Mouse (Mus musculus) cerebellum, adult 2 months (tissue): ENCODE measurements around the gene Pzp. TPM values are rescaled to one million over a fixed set of nuclear protein-coding genes. Genes with fewer than 3 reads are reported as not detected.

Experiments used
- DNase-seq, 2 experiments: peaks; one replicate each; pipeline ENCODE4 v3.0.0; 2021
- H3K27ac ChIP-seq: fragments of 200-500 bp; 2 replicates; pipeline ENCODE4 v1.5.1; 2012; ENCODE audit warnings: low read length, control low read depth, inconsistent platforms; ENCODE audit not compliant: insufficient read depth
- H3K27me3 ChIP-seq: fragments of 200-500 bp; 2 replicates; pipeline ENCODE4 v1.6.1; 2012; ENCODE audit warnings: inconsistent platforms, mild to moderate bottlenecking, low read length, moderate library complexity; ENCODE audit not compliant: control insufficient read depth, insufficient read depth
- H3K4me1 ChIP-seq: fragments of 200-500 bp; 2 replicates; pipeline ENCODE4 v1.6.1; 2011; ENCODE audit warnings: low read length; ENCODE audit not compliant: control insufficient read depth, insufficient read depth
- H3K4me3 ChIP-seq: fragments of 200-500 bp; replicated peaks from 2 replicates; pipeline ENCODE3; 2011; ENCODE audit warnings: mild to moderate bottlenecking, low read depth, low read length, control low read depth; ENCODE audit not compliant: insufficient read depth
- CTCF ChIP-seq: fragments of 200-500 bp; IDR thresholded peaks from 2 replicates; pipeline ENCODE4 v1.5.1; 2011; ENCODE audit warnings: low read depth, mild to moderate bottlenecking, control low read depth, low read length, moderate library complexity, borderline replicate concordance; ENCODE audit not compliant: insufficient read depth
- POLR2A ChIP-seq: fragments of 200-500 bp; IDR thresholded peaks from 2 replicates; pipeline ENCODE4 v1.6.1; 2011; ENCODE audit warnings: low read length, control low read depth, borderline replicate concordance; ENCODE audit not compliant: insufficient read depth
- WGBS: fragments of 180-500 bp; shearing (Covaris S2); methylation state at CpG from one replicate; pipeline ENCODE4 v1.1.7; 2018; 5-methylcytosine and 5-hydroxymethylcytosine counted together
- polyA plus RNA-seq: library from polyadenylated mRNA; depleted of rRNA; stranded (reverse); fragments of >200 nt; gene quantifications from 2 replicates; pipeline ENCODE4 v1.2.3, GENCODE M21; 2012

Pzp gene
- polyA plus RNA-seq, 1 experiment: not detected

DNA sequence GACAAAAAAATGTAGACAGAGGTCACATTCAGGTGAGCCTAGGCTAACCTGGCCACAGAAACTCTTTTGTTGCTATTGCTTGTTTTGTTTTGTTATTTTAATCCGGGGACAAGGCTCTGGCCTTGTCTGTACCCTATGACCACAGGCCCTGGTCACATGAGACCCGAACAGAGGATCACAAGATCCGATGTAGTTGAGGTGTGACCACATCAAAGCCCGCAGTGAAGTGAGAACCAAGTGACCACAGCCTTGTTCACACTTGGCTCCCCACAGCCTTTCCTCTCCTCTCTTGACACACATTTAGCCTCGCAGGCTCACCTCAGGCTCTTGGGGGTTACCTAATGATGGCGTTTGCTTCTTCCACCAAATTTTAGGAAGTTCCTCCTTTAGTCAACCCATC lies 52.4 kb downstream of the Pzp start:
- no peaks in the 10 kb centered on the region for H3K4me1 ChIP-seq
- H3K27ac ChIP-seq: no peak overlapping the region
- WGBS: 95% methylated on average over 6 of the region's 6 CpGs
- DNase-seq: no peak
- no peak overlapping the region for H3K4me3 ChIP-seq
- H3K27me3 ChIP-seq: no peaks in the 10 kb centered on the region
- TF ChIP-seq POLR2A (no peak), CTCF (no peak)

DNA sequence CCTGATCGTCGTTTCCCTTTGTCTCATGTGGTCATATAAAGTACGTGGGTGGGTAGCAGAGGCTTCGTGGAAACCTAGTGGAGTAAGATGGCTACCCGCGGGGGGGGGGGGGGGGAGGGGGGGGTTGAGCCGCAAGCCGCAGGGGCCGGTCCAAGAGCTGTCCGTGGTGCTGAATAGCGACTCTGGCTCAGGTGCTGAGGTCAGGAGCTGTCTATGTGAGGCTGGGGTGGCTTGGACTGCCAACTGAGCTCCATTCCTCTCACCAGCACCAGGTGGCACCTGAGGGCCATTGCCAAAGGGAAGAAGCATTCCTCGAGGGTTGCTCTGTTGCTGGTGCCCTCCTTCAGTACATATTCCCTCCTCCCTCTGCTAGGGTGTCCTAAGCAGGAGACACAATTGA lies 57.1 kb downstream of the Pzp start:
- no peak for DNase-seq
- 9% methylated on average over 12 of the region's 12 CpGs for WGBS
- TF ChIP-seq POLR2A (no peak), CTCF (peak; percentile 34; the same call in 1 of the 2 replicates)
- no peak overlapping the region for H3K4me3 ChIP-seq
- no peak overlapping the region for H3K27ac ChIP-seq
- H3K4me1 ChIP-seq: no peaks in the 10 kb centered on the region
- H3K27me3 ChIP-seq: no peaks in the 10 kb centered on the region

DNA sequence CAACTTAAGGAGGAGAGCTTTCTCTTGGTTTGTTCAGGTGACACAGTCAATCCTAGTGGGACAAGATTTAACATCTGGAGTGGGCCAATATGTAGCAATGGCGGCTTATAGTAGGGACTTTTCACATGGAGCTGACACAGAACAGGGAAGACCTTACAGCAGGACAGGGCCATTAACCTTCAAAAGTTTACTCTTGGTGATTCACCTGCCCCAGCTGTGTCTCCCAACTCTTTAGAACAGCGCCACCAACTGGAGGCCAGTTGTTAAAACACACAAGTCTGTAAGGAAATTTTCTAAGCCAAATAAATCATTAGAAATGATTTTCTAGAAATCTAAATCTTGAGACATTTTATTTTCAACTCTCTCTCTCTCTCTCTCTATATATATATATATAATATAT lies 59.2 kb downstream of the Pzp start:
- no peak overlapping the region for H3K4me3 ChIP-seq
- no peak for DNase-seq
- no peak overlapping the region for H3K27ac ChIP-seq
- H3K27me3 ChIP-seq: no peaks in the 10 kb centered on the region
- no peaks in the 10 kb centered on the region for H3K4me1 ChIP-seq
- 47% methylated on average over 2 of the region's 2 CpGs for WGBS
- no peak for TF ChIP-seq POLR2A
- peak; percentile 19; the same call in 1 of the 2 replicates for TF ChIP-seq CTCF

DNA sequence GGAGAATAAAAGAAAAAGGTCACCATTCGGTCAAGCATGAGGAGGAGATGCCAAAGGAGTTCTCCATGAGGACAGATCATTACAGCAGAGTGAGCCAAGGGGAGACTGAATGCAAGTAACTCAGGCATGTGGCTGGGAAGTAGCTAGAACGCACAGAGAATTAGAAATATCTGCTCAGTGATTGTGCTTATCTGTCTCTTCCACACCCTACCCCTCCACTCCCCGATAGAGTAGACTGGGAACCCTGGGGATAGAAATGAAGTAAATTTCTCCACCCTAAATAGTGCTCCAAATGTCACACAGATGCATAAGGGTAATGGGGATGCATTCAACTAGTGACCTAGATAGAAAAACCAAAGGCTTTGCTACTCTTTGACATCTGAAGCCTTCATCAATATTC lies 60.0 kb downstream of the Pzp start:
- DNase-seq: no peak
- TF ChIP-seq CTCF: no peak
- TF ChIP-seq POLR2A: no peak
- Histone ChIP-seq H3K4me3 (no peak overlapping the region), H3K27ac (no peak overlapping the region), H3K4me1 (no peaks in the 10 kb centered on the region), H3K27me3 (no peaks in the 10 kb centered on the region)
- WGBS: 78% methylated on average over 3 of the region's 3 CpGs

DNA sequence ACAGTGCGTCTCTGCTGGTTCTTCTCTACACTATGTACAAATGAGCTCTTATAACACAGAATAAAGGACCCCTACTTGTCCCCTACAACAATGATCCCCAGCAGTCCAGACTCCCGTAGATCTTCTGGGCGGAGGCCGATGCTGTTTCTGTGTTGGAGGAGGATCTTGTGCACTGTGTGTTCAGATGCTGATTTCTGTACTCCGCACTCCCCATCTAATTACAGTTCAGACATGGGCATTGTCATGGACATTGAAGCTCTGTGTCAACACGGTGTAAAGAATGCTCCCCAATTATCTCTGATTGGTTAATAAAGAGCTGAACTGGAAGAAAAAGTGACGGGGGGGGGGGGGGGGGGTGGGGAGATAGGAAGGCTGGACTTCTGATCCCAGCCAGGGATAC lies 60.5 kb downstream of the Pzp start:
- Histone ChIP-seq H3K27ac (no peak overlapping the region), H3K27me3 (no peaks in the 10 kb centered on the region), H3K4me3 (no peak overlapping the region), H3K4me1 (no peaks in the 10 kb centered on the region)
- DNase-seq: no peak
- WGBS: 36% methylated on average over 7 of the region's 7 CpGs
- TF ChIP-seq CTCF (no peak), POLR2A (no peak)

DNA sequence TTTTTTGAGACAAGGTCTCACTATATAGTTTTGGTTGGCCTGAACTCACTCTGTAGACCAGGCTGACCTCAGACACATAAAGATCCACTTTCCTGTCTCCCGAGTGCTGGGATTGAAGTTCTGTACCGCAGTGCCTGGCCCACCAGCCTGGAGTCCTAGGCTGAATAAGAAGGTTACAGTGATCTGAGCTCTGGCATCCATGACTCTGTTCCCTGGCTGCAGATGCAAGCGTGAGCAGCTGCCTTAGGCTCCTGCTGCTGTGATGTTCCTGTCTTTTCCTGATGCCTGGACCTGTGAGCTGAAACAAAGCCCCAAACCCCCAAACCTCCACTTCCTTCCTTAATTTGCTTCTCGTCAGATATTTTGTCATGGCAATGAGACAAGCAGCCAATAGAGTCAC lies 61.5 kb downstream of the Pzp start:
- no peak for TF ChIP-seq POLR2A
- no peak for TF ChIP-seq CTCF
- H3K27me3 ChIP-seq: no peaks in the 10 kb centered on the region
- WGBS: 85% methylated on average over 4 of the region's 4 CpGs
- H3K4me3 ChIP-seq: no peak overlapping the region
- no peak overlapping the region for H3K27ac ChIP-seq
- DNase-seq: no peak
- H3K4me1 ChIP-seq: no peaks in the 10 kb centered on the region

DNA sequence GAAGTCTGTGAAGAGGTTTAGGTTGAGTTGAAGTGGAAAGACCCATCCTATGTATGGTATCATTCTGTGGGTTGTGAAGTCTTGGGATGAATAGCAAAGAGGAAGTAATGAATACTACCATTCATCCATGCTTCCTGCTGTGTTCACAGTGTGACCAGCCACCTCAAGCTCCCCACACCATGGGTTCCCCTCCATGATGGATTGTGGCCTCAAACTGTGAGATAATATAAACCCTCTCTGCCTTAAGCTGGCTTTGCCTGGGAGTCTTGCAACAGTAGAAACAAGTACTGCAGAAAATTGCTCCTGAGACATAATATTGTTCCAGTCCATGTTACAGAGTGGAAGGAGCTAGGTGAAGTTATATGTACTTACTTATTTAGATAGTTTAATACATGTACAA lies 64.9 kb downstream of the Pzp start:
- no peak for TF ChIP-seq POLR2A
- no peak overlapping the region for H3K4me3 ChIP-seq

DNA sequence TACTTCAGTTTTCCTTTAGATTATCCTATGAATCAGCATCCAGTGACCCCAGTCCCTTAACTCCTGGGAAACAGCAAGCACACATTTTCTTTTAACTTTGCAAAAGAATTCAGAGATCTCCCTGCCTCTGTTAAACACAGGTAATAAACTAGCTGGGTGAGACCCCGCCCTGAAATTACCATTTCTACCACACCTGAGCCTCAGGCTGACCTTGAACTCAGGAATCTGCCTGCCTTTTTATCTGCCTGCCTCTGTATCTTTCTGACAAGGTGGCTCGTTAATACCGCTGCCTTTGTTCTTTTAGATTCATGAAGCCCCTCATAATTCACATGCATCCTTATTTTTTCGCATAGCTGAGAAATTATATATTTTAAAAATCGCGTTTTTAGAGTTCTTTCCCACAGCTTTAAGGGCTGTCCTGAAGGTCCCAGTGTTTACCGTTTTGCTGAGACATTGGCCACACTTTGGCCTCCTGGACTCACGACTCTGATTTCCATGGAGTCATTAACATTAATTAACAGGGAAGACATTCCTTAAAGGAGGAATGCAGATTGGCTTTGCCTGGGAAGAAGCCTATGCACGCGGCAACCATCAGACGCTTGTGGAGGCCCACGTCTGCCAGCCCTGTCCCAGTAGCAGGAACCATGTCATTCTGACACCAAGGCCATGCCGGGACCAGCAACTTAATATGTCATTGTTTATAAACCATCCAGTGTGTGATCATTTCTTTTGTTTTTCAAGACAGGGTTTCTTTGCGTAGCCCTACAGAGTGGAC lies 65.6 kb downstream of the Pzp start:
- DNase-seq: no peak
- no peaks in the 10 kb centered on the region for H3K27me3 ChIP-seq
- 83% methylated on average over 14 of the region's 14 CpGs for WGBS
- H3K27ac ChIP-seq: no peak overlapping the region
- H3K4me3 ChIP-seq: no peak overlapping the region
- TF ChIP-seq POLR2A: no peak
- TF ChIP-seq CTCF: no peak
- H3K4me1 ChIP-seq: no peaks in the 10 kb centered on the region

More for the DNA sequence above, 64.9 kb downstream of the Pzp start:
- Histone ChIP-seq H3K27ac (no peak overlapping the region), H3K27me3 (no peaks in the 10 kb centered on the region), H3K4me1 (no peaks in the 10 kb centered on the region)
- no peak for DNase-seq

DNA sequence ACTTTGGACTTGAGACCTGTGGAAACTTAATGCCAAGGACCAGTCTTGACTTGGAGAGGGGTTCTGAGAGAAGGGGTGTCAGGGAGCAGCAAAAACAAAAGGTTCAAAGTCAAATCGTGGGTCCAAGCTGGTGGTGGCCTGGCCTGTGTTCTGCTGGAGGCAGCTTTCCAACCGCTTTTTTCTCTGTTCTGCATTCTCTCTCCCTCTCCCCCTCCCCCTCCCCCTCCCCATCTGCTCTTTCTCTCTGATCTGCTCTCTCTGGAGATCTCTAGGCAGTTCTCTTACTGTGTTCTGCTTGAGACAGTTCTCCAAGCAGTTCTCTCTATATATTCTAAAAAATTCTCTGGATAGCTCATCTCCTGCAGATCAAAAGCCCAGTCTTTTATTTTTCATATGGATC lies 66.2 kb downstream of the Pzp start:
- Histone ChIP-seq H3K4me1 (no peaks in the 10 kb centered on the region), H3K4me3 (no peak overlapping the region), H3K27ac (no peak overlapping the region), H3K27me3 (no peaks in the 10 kb centered on the region)
- 12% methylated on average over 2 of the region's 2 CpGs for WGBS
- no peak for DNase-seq
- TF ChIP-seq CTCF: no peak
- no peak for TF ChIP-seq POLR2A
